Mouse (Mus musculus) thymus, postnatal 0 days (tissue): ENCODE measurements at regions not wholly inside any gene's neighbourhood (a gene's known extent, or its start where the extent isn't known, plus 50 kb on each side); places are given as distances from the start of the nearest gene placed in this dataset.
A peak's percentile ranks its signal among the peaks of the same experiment; 100 is the strongest.
"Not testable (repeated sequence)": the region's sequence is repeated elsewhere in the genome, so short reads cannot be mapped to it uniquely, and the experiment has no call there.

ENCODE experiments used
- DNase-seq: peaks from one replicate; pipeline ENCODE4 v3.0.0-alpha.2; 2015; ENCODE audit warnings: low spot score

DNA sequence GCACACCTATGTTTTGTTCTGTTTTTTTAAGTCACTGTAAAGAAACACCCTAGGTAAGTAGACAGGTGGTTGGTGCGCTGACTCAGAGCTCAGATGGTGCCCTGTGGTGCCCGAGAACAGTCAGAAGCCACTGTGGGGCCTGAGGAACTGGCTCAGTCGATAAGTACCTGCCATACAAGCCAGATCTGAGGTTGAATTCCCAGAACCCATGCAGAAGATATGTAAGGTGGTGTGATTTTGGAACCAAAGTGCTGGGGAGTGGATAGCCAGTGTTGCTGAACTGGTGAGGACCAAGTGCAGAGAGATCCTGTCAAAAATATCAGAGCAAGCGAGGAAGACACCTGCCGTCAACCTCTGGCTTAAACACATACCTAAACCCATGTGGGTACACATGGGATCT lies 65.4 kb downstream of the Chst1 start:
- no peak for DNase-seq

GRCm38 (mm10) chr2:92667192-92667591 lies 67.7 kb downstream of the Chst1 start:
- DNase-seq: no peak

GRCm38 (mm10) chr2:92667756-92668155 lies 68.2 kb downstream of the Chst1 start:
- DNase-seq: no peak

DNA sequence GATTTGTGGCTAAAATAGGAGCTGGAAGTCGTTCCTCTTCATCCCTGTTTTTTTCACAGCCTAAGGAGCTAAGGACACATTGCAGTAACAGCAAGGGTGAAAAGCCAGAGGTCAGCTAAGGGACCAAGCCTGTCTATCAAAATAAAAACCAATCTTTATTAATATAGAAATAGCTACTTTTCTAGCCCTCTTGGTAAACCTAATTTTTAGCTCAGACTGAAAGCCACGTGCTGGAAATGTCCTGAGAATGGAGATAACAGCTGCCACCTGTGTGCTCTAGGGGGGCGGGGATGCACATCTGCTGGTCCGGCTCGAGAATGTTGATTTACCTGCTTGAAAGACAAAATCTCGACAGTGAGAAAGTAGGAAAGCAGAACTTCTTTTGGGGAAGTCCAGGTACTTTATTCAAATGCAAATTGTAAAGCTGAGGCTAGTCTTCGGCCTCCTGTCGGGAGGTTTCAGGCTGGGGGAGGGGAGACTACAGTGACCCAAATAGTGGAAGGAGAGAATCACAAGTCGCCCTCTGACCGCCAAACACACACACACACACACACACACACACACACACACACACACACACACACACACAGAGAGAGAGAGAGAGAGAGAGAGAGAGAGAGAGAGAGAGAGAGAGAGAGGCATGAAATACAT lies 70.0 kb downstream of the Chst1 start:
- DNase-seq: not testable (repeated sequence)

GRCm38 (mm10) chr2:92671586-92671985 lies 72.1 kb downstream of the Chst1 start:
- DNase-seq: peak; percentile 31

DNA sequence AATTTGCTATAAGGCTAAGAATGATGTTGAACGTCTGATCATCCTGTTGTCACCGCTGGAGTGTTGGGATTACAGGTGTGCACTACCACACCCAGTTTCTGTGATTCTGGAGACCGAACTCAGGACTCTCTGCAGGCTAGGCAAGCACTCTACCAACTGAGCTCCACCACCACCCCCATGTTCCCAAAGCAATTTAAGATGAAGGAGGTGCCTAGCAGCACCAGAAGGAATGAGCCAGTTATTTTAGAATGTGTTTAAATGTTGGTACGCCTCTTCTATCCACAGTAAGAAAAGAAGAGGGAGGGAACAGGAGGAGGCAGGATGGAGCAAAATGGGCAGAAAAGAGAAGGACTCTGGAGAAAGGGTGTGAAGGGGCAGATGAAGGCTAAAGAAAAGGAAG lies 72.6 kb downstream of the Chst1 start:
- DNase-seq: no peak

- DNase-seq: no peak
These were observed 73.7 kb downstream of the Chst1 start for GRCm38 (mm10) chr2:92673064-92673813.

DNA sequence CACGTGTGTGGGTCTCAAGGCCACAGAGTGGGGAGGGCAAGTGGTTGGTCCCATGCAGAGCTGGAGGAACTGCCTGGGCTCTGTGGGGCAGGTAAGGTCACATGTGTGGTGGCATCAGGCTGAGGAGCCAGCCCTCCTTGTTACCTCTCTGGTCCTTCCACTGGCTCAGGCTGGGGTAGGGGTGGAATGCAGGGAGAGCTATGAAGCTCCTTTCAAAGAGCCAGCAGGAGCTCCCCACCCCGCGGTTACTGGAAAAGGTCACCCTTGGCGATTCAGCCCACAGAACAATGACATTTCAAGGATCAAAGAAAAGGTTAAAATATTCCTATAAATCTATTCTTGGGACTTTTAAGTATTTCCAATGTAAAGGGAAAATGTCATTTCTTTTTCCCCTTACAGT lies 74.4 kb downstream of the Chst1 start:
- no peak for DNase-seq

DNA sequence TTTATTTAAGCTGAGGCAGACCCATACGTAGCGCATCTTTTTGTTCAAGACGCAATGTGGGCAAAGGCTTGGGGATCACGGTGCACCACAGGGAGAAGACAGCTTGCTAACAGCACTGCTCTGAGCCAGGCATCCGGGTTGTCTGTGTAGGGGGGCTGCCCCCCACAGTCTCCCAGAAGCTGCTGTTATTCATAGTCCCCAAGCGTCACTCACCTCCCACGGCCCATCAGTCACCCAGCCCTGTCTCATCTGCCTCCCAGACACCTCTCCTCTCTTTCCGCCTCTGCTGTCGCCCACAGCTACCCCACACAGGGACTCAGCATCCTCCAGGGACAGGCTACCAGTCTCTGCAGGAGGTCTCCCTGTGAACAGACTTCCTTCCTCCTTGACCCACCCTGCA lies 75.7 kb downstream of the Chst1 start:
- no peak for DNase-seq

DNA sequence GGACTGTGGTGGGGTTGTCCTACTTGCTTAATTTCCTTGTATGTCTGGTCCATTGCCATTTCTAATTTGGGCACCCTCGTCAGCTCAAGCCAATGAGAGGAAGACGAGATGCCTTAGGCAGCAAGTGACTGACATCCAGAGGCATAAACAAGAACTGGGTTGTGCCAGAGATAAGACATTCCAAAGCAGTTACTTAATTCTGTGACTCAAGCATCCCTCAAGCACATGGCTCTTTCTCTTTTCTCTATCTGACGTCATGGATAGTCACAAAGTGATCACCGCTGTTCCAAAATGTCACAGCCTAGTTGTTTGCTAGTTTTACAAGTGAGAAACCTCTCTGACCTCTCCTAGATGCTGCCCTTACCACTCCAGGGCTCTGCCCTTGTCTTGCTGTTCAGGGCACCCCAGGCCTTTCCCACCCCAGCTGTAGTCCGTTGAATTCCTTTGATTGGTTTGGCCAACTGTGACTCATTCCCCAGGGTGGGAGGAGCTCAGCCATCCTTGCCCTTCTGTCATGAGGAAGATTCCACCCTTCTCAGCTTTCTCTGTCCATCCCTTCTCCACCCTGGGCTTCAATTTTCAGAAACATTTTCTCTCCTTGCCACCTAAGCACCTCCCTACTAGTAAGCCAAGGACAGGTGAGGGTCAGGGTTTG lies 78.9 kb downstream of the Chst1 start:
- DNase-seq: no peak

DNA sequence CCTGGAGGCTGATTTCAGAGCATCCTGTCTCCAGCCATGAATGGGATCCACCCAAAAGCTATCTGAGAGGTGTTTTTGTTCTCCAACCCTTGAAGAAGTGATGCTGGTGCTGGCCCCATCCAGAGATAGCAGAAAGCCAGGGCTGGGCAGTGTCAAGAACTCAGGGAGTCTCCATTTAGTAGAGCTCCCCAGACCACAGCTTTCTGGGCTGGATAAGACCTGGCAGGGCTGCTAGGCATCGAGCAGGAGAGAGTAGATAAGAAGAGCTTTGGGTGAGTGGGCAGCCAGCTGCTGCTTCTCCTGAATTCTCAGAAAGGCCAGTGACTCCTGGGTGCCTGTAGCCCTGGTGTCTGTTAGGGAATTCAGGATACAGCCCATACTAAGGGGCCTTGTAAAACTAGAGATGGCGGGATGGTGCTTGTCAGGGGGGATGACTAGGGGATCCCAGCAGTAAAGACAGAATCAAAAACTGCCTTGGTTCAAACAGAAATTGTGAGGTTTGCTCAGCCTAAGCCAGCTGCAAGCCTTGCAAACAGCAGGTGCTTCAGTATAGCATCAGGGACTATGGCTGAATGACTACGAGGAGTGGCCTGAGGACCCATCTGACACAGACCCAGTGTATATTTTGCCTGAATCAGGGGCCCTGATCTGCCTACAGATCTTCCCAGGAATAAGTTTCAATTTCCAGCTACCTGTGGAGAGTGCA lies 79.6 kb downstream of the Chst1 start:
- DNase-seq: no peak

GRCm38 (mm10) chr2:92682256-92682655 lies 82.7 kb downstream of the Chst1 start:
- DNase-seq: no peak

- no peak for DNase-seq
These were observed 88.2 kb downstream of the Chst1 start for GRCm38 (mm10) chr2:92687702-92688101.

DNA sequence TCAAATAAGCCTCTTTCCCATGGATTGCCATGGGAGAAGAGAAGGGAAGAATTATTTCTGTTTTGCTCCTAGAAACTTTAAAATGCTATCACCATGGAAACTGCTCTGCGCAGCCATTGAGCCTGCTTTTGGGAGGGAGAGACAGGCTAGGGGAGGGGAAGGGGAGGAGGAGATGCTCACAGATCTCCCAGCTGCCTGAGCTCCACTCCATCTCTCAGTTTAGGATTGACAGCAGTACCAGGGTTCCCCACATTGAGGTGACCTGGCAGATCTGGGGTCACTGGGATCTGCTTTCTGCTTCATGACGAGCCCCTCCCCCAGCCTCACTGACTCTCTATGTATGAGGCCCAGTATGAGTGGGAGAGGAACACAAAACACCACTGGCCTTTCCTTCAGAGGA lies 89.7 kb downstream of the Chst1 start:
- DNase-seq: no peak

DNA sequence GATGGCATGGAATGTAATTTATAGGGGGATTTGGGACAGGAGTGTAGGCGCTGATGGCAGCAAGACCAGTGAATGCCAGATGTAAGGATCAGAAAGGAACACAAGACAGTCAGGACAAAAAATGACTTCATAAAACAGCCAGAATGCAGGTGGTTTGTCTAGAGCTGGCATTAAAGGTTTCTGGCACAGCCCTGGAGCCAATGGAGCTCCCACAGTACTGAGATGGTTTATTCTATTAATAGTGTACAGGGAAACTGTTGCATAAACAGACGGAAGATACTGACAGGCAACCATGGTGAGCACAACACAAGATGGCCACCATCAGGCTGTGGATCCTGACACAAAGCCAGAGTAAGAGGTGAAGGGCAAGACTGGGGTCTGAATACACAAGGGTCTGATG lies 90.8 kb downstream of the Chst1 start:
- no peak for DNase-seq

DNA sequence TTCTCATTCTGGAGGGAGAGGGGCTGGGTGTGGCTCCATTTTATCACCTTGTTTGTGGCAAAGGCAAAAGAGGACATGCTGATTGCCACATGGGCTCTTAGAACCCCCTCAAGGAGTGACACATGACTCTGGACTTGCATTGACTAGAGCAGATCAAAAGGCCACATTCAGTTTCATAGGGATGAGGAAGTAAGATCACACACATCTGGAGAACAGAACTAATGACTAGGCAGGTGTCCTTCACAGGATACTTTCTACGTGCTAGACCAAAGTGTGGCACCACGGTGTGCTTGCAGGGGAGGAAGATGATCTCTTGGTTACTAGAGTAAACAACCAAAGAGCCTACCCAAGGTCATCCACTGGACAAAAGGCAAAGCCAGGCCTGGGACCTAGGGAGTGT lies 91.9 kb downstream of the Chst1 start:
- no peak for DNase-seq

DNA sequence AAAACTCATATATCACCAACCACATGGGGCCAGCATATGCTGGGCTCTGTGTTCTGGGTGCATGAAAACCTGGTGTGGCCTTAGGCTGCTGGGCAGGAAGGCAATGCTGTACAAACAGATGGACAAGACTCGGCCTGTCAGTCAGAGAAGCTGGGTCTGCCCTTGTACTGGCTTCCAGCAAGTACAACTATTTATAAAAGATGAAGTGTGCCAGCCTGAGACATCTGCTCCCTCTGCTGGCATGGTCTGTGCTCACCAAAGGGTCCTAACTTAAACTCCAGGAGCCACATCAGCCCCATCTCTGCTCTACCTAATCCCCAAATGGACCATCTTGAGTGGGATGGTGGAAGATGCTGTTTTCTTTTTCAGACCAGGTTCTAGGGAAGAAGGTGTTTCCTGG lies 93.1 kb downstream of the Chst1 start:
- DNase-seq: no peak

DNA sequence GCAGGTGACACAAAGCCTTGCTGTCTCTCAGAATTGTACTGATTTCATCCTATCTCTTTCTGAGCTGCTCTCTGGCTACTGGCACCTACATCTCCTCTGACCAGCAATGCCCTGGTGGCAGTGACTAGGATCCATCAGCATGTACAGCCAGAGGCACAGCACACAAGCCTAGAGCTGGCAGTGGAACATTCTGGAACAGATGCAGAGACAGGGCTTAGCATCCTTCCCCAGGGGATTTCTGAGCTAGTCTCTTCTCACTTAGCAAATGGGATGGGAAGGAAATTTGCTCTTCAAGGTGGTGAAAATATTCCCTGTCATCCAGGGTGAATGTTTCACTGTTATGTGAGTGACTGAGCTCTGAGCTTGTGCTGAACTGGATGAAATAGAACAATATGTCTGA lies 93.5 kb downstream of the Chst1 start:
- no peak for DNase-seq

- DNase-seq: no peak
These were observed 95.3 kb downstream of the Chst1 start for GRCm38 (mm10) chr2:92694797-92695196.

DNA sequence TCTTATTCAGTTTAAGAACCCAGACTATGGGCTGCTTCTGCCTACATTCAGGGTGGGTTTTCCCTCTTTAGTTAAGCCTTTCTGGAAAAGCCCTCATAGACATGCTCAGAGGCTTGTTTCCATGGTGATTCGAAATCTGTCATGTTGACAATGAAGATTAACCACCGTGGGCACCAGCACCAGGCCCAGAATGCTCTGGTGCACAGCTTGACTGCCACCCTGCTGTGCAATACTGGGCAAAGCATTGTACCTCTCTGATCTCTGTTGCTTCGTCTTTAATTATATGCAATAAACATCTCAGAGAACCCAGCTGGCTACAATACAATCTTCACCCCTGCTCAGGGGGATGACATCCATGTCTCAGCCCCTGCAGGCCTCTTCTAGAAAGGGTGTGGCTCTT lies 96.4 kb downstream of the Chst1 start:
- DNase-seq: no peak

- DNase-seq: no peak
These were observed 98.2 kb downstream of the Chst1 start for GRCm38 (mm10) chr2:92697721-92698120.

DNA sequence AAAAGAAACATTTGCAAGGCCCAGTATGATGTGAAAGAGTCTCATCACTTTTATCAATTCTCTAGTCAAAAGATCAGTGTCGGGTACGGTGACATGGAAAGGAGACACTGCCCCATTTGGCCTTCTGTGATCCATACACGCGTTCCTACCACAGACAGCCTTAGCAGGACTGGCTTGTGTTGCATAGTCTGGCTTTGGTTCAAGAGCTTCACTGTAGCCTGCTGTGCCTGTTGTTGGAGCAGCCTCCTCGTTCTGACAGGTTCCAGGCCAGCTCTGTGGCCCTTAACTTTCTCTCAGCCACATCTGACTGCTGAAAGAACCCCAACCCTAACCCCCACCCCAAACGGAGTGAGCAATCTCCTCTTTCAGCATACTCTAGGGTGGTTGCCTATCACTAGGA lies 99.9 kb downstream of the Chst1 start:
- DNase-seq: no peak
